Mouse (Mus musculus) ES-Bruce4 (cell line): Measurements from ENCODE around the gene Col18a1. TPM values are rescaled to one million over a fixed set of nuclear protein-coding genes. Genes with fewer than 3 reads are reported as not detected.

Experiments used
- H3K27ac ChIP-seq: 2 replicates; pipeline ENCODE4 v1.5.1; 2012; ENCODE audit warnings: low read length, inconsistent platforms; ENCODE audit not compliant: insufficient read depth
- H3K27me3 ChIP-seq: 2 replicates; pipeline ENCODE4 v1.6.1; 2012; ENCODE audit warnings: mild to moderate bottlenecking, low read length, inconsistent platforms; ENCODE audit not compliant: control insufficient read depth, poor library complexity, insufficient read depth, severe bottlenecking
- H3K36me3 ChIP-seq: 2 replicates; pipeline ENCODE4 v1.6.1; 2012; ENCODE audit warnings: inconsistent platforms, mild to moderate bottlenecking, low read length, moderate library complexity; ENCODE audit not compliant: control insufficient read depth, poor library complexity, insufficient read depth, severe bottlenecking
- H3K4me1 ChIP-seq: one replicate; pipeline ENCODE4 v1.8.1; 2011; ENCODE audit warnings: low read length; ENCODE audit not compliant: control insufficient read depth, insufficient read depth
- H3K4me3 ChIP-seq: 2 replicates; pipeline ENCODE4 v1.5.1; 2011; ENCODE audit warnings: low read depth, mild to moderate bottlenecking, low read length
- H3K9ac ChIP-seq: 2 replicates; pipeline ENCODE4 v1.6.1; 2012; ENCODE audit warnings: low read depth, mild to moderate bottlenecking, inconsistent platforms; ENCODE audit not compliant: poor library complexity, severe bottlenecking
- H3K9me3 ChIP-seq: replicated peaks from 2 replicates; pipeline ENCODE4 v1.6.1; 2012; ENCODE audit warnings: mild to moderate bottlenecking, low read length, inconsistent platforms; ENCODE audit not compliant: control insufficient read depth, poor library complexity, insufficient read depth, severe bottlenecking
- CTCF ChIP-seq: IDR thresholded peaks from one replicate; pipeline ENCODE4 v1.8.1; 2011; ENCODE audit warnings: low read depth, low read length
- EP300 ChIP-seq: IDR thresholded peaks from 2 replicates; pipeline ENCODE4 v1.6.1; 2011; ENCODE audit warnings: low read depth, low read length; ENCODE audit not compliant: insufficient read depth
- POLR2A ChIP-seq: IDR thresholded peaks from one replicate; pipeline ENCODE4 v1.8.1; 2011; ENCODE audit warnings: low read length; ENCODE audit not compliant: insufficient read depth
- polyA plus RNA-seq: library from polyadenylated mRNA; stranded (reverse); fragments of >200 nt; gene quantifications from 2 replicates; pipeline ENCODE4 v1.2.4, GENCODE M21; 2011; ENCODE audit warnings: low read depth; ENCODE audit not compliant: missing spikeins, insufficient read depth, insufficient read length

Col18a1 gene
- polyA plus RNA-seq, 1 experiment, result 273 TPM

DNA sequence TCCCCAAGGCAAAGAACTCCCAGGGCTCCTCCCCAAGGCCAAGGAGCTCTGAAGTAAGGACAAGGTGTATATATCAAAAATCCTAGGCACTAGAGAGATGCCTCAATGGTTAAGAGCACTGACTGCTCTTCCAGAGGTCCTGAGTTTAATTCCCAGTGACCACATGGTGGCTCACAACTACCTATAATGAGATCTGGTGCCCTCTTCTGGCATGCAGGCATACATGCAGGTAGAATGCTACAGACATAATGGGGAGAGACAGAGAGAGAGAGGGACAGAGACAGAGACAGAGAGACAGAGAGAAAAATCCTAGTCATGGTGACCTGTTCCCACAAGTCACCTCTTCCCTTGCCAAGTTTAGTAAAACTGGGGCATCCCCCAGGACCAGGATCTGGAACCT lies 101.7 kb downstream of the Col18a1 start:
- H3K27ac ChIP-seq, result no peak overlapping the region
- H3K36me3 ChIP-seq, result peaks cover 24% of the 10 kb centered on the region
- H3K9me3 ChIP-seq, result no peaks in the 10 kb centered on the region
- H3K27me3 ChIP-seq, result no peaks in the 10 kb centered on the region
- no peak overlapping the region for H3K9ac ChIP-seq
- H3K4me1 ChIP-seq, result peaks cover 3% of the 10 kb centered on the region
- no peak overlapping the region for H3K4me3 ChIP-seq
- no peak for TF ChIP-seq CTCF

DNA sequence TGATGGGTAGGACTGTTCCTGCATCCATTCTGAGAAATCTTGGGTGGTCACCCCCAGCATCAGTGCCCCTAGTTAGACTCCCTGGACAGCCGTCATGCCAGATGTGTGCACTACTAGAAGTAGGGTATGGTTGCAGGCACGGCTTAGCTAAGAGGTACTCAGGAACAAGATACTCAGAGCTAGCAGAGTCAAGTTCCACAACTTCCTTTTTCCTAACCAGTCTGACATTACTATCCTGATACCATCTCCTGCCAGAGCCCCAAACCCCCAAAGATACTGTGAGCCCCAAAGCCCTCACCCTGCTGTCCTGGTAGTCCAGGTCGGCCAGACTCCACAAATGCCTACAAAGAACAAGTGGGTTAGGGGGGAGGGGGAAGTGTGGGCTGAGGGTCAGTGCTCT lies 102.1 kb downstream of the Col18a1 start:
- H3K36me3 ChIP-seq, result peaks cover 26% of the 10 kb centered on the region
- peaks cover 3% of the 10 kb centered on the region for H3K4me1 ChIP-seq
- H3K9ac ChIP-seq, result no peak overlapping the region
- H3K9me3 ChIP-seq, result no peaks in the 10 kb centered on the region
- no peak overlapping the region for H3K4me3 ChIP-seq
- H3K27ac ChIP-seq, result no peak overlapping the region
- TF ChIP-seq EP300, result no peak
- no peak for TF ChIP-seq POLR2A
- TF ChIP-seq CTCF, result no peak
- H3K27me3 ChIP-seq, result no peaks in the 10 kb centered on the region

DNA sequence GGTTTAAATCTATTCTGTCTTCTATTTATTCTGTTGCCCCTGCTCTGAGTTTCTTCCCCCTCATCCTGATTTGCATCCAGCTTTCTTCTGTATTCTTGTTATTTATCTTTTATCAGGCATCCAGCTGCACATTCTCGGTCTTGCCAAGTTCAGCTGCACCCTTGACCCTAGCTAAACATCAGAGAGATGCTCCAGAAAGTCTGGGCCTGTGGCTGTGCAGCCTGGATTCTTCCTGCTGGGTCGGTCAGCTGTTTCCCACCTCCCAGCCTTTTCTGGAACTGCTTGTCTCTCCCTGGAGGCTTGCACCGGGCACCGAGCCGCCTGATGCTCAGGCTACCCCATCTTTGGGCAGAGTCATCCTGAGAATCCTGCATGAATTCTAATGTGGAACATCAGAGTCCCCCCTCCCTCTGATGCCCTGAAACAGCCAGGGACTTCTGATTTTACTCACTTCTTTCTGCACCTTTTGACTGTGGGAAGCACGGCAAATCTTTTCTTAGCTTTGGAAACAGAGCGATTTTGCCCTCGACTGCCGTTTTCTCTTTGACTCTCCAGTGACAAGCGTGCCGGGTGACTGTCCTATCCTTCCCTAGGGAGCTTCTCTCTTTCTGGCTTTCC lies 103.8 kb downstream of the Col18a1 start:
- Histone ChIP-seq H3K4me3 (no peak overlapping the region), H3K9me3 (no peaks in the 10 kb centered on the region), H3K4me1 (peaks cover 3% of the 10 kb centered on the region), H3K9ac (no peak overlapping the region), H3K27ac (no peak overlapping the region), H3K27me3 (no peaks in the 10 kb centered on the region), H3K36me3 (peaks cover 39% of the 10 kb centered on the region)
- TF ChIP-seq EP300, result no peak
- no peak for TF ChIP-seq POLR2A
- no peak for TF ChIP-seq CTCF

DNA sequence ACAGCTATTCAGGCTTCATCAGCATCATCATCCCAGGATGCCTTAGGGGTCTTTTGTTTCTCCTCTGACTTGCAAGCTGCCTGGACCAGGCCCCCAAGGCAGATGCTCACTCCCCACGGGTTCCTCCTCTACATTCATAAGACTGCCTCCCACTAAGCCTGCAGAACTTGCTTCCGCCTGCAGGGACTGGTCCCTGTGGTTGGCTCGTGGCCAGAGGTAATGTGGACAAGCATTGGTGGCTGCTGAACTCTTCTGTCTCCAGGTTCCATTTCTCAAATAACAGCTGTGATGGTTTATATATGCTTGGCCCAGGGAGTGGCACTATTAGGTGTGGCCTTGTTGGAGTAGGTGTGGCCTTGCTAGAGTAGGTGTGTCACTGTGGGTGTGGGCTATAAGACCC lies 104.9 kb downstream of the Col18a1 start:
- Histone ChIP-seq H3K27ac (no peak overlapping the region), H3K4me1 (peaks cover 3% of the 10 kb centered on the region), H3K9ac (no peak overlapping the region), H3K4me3 (no peak overlapping the region), H3K9me3 (no peaks in the 10 kb centered on the region), H3K36me3 (peaks cover 41% of the 10 kb centered on the region), H3K27me3 (no peaks in the 10 kb centered on the region)
- TF ChIP-seq POLR2A (no peak), CTCF (no peak), EP300 (no peak)

DNA sequence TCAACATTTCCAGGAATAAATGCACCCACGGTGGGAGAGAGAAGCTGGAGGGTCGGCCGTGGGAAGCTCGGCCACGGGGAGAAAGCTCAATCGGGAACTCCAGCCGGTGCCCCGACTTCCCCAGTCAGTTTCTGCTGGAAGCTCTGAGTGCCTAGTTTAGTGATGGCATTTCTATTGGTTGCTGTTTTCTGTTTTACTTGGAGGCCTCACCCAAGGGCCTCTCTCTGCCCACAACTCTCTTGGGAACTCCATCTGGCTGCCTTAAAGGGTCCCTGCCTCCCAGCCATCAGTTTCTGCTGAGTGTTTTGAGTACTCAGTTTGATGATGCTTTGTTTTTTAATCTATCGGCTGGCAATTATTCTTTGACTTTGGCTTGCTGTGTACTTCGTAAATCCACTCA lies 109.6 kb downstream of the Col18a1 start:
- Histone ChIP-seq H3K27me3 (no peaks in the 10 kb centered on the region), H3K4me3 (no peak overlapping the region), H3K36me3 (peaks cover 53% of the 10 kb centered on the region), H3K4me1 (peaks cover 2% of the 10 kb centered on the region), H3K9me3 (no peaks in the 10 kb centered on the region), H3K9ac (no peak overlapping the region), H3K27ac (no peak overlapping the region)
- TF ChIP-seq POLR2A, result no peak
- TF ChIP-seq EP300, result no peak
- TF ChIP-seq CTCF, result no peak

DNA sequence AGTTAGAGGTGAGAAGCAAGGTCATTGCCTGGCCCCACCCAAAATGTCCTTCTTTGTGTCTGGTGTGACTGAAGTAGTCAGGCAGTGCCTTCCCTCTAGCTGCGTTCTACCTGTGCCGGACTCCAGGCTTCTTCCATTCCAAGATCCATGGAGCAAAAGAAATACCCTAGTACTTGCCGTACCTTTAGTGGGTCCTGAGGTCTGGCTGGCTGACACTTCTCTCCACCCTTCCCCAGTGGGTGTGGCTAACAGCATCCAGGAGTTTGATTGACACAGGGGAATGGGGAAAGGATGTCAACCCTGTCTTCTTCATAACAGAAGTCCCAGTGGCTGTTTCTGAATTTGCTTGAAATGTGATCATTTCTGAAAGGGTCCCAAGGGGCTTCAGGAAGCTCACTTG lies 117.7 kb downstream of the Col18a1 start:
- Histone ChIP-seq H3K27ac (no peak overlapping the region), H3K36me3 (peaks cover 12% of the 10 kb centered on the region), H3K9me3 (no peaks in the 10 kb centered on the region), H3K4me1 (peaks cover 3% of the 10 kb centered on the region), H3K4me3 (no peak overlapping the region), H3K9ac (no peak overlapping the region), H3K27me3 (no peaks in the 10 kb centered on the region)
- TF ChIP-seq POLR2A (no peak), EP300 (no peak), CTCF (no peak)
